Mouse (Mus musculus) natural killer cell, adult 2 months (primary cell): ENCODE measurements around the gene Serpina16.
A peak's percentile ranks its signal among the peaks of the same experiment; 100 is the strongest.

Experiments used
- DNase-seq, 2 experiments: peaks; one replicate each; pipeline ENCODE4 v3.0.0; 2022; ENCODE audit warnings: low spot score in 2 of 2

Serpina16 gene

DNA sequence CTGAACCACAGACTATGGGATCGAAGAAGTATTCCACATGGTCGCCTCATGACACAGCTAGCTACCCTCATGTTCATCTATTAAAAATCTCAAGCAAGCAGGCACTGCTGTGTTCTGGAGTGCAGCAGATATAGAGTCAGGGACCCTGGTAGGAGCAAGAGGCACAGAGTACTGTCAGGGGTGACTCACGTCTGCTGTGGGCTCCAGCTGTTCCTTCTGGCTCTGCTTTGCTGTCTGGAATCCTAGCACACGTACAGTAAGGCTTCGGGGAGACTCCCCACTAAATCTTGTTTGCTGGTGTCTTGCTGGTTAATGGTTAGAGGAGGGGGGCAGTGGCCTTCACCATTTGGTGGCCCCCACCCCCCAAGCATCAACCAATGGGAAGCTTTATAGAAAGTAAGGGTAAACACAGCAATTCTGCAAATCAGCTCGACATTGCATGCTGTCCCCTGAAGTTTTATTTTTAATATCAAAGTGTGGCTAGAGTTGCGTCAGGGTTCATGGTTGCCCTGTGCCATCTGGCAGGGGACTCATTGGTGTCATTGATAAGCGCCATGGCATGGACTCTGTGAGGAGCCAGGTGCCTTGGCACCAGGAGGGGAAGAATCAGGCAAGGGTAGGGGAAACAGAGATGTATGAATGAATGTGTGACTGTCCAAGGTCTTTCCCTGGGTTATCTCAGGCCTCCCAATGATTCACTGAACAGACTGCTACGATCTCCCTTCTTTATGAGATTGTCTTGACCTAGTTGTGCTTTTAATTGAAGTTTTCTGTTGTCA, 18.9 kb downstream of the Serpina16 start, which contains the start of gene Serpina6:
Gene Serpina6 (minus strand): TSS at position 365 of the 779 bp plus-strand sequence.
- no peak for DNase-seq

DNA sequence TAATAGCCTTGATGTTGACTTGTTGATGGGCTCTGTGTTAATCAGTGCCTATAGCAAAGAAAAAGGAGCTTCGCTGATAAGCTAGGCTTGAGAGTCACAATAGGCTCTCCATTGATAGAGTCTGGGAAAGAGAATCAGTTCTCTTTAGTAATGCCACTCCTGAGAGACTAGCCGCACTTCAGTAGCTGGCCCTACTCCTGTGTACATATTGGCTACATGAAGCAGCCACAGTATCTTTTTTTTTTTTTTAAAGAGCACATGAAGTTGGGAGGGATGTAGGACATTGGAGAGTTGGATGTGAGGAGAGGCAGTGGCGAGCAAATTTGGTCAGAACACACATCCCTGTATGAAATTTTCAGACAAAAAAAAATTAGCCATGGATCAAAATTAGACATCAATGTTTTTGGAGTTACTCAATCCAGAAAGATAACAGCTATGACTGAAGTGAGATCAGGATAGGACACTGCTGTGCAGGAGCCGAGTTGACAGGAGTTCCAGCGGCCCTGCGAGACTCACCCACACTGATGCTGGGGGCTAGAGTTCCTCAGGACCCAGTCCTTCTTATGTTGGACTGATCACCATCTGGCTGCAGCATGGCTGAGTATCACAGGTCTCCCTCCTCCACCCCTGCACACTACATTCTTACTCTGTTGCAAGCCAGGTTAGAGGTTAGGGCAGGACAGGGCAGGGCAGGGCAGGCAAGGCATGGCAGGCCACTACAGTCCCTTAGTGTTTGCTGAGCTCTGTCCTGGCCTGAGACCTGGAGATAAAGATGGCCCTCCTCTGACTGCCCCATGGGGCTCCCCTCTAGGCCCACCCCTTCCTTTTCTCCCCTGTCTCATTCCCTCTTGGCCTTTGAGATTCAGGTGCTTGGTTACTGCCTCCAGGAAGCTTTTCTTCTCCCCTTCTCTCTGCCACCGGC, 20.6 kb downstream of the Serpina16 start:
- DNase-seq = no peak

DNA sequence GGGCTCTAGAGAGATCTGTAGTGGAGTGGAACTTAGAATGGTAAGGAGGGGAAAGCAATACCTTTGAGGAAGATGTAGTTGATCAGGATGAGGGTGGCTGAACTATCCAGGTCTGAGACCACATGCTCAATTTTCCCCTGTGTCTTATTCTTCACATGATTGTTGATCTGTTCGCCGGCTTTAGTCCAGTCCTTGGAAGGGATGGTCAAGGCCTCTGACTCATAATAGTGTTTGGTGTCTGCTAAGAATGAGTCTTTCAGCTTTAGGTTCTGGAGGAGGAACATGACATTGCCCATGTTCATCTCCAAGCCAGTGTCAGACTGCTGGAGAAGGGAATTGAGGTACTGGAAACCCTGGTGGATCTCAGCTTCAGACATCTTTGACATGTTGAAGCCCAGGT, 22.1 kb downstream of the Serpina16 start:
- DNase-seq = no peak

DNA sequence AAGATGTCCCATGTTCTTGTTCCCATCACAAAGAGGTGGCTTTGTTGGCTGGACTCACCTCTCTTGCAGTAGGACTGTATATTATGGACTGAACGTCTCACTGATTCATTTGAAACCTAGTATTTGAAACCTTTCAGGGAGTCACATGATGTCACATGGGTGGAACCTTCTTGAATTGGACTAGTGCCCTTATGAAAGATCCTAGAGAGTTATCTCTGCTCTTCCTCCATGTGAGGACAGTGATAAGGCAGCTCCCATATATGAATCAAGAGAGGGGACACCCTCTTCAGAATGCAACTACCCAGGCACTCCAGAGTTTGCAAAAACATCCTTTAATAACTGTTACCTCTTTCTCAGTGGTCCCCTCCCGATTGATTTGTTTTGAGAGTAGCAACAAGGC, 29.6 kb downstream of the Serpina16 start:
- no peak for DNase-seq

DNA sequence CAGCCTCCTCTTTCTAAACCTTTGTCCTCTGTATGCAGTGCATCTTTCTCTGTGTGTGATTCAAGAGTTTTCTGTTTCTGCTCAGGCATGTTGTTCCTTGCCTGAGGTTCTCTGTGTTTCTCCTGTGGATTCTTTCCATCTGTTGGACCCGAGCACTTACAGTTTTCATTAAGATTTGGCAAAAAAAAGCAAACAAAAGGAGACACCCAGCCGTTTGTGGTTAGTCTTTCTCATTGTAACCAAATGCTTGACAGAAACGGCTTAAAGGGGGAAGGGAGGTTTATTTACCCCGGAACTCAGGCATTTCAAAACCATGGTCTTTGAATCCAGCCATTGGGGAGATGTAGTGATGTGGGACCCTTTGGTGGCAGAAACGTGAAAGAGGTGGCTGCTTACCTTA, 31.3 kb downstream of the Serpina16 start:
- no peak for DNase-seq

DNA sequence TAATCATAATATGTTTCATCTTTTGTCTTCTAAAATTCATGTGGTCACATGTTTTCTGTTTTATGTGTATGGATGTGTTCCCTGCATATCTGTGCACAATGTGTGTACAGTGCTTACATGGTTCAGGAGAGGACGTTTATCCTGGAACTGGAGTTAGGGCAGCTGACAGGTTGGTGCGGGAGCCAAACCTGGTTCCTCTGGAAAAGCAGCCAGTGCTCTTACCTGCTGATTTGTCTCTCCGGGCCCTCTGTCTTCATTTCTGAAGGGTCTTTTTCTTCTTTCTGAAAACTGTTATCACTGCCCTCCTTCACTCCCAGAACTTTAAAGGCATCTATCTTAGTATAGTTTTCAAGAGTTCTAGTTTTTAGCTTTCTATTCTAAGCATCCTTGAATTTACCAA, 32.1 kb downstream of the Serpina16 start:
- DNase-seq = no peak

DNA sequence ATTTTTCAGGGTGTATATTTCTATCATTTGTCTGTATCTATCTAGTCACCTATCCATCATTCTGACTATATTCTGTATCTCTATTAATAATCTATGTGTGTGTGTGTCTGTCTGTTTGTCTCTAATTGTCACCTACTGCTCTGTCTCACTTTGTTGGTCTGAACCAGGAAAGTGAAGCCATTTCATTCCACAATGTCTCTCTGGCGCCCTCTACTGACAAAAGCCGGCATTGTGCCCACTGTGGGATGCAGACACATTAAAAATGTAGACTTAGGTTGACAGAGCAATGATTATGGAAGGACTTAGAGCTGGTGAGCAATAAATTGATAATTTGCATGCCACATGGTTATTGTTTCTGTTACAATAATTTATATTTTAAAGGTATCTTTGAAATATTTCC, 32.6 kb downstream of the Serpina16 start:
- DNase-seq = peak; percentile 13 to 36

DNA sequence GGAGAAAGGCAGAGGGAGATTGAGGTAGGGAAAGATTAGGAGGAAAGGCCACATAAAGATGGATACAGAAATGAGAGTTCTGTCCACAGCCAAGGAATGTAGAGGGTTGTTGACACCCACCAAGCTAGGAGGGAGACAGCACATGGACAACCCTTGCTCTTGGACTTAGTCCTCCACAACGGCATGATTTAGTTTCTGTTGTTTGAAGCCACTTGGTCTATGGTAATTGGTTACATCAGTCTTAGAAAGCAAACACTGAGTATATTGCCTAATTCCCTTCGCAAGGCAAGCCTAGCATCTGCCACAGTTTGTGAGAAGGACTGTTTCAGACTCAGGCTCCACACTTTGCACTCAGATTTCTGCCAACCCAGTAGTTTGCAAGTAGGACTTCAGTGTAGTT, 40.1 kb downstream of the Serpina16 start:
- no peak for DNase-seq

DNA sequence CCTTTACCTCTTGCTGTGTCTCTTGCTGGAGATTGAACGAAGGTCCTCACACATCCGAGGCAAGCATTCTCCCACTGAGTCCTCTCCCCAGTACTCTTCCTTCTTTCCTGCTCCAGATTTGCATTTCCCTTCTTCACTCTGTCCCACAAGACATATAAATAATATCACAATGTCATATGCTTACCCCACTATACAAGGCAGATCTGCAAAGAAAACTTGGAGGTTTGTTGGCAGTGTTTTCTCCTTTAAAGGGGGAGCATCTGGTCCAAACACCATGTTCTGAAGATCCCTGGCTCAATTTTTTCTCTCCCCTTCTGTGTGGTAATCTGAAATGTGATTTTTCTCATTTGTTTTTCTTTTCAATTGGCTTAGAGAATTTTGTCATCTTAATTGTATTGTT, 41.5 kb downstream of the Serpina16 start:
- no peak for DNase-seq

DNA sequence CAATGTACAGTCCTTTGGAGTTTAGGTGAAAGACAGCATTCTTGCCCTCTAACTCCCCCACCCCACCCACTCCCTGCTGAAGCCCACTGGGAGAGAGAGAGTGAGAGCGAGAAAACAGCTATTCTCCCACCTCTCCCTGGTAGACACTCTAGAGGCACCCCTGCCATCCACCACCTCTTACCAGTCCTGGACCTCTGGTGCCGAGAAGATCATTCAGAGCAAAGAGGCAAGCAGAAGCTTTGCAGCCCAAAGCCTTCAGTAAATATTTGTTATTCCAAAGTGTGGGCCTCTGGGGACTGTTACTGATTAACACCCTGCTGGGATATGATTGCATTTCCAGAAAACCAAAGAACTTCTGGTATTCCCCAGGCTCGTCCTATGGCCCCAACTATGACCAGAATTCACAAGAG, 44.7 kb downstream of the Serpina16 start, which contains the start of gene Serpina10:
Gene Serpina10 (minus strand): TSS at position 242 of the 410 bp plus-strand sequence.
- DNase-seq = no peak
